Mouse (Mus musculus) spleen, adult 2 months (tissue): ENCODE measurements around the gene Ptchd1. TPM values are rescaled to one million over a fixed set of nuclear protein-coding genes. Genes with fewer than 3 reads are reported as not detected.

Experiments
- DNase-seq, 2 experiments: peaks; one replicate each; pipeline versions ENCODE4 v3.0.0 to v3.0.0-alpha.2; 2012 to 2021; ENCODE audit warnings: low spot score in 2 of 2, low read depth in 1 of 2
- H3K27ac ChIP-seq: fragments of 200-500 bp; 2 replicates; pipeline ENCODE4 v1.5.1; 2012; ENCODE audit warnings: low read length, inconsistent platforms; ENCODE audit not compliant: insufficient read depth
- H3K27me3 ChIP-seq: fragments of 200-500 bp; 2 replicates; pipeline ENCODE4 v1.6.1; 2012; ENCODE audit warnings: mild to moderate bottlenecking, moderate library complexity, low read length, inconsistent platforms; ENCODE audit not compliant: control insufficient read depth, insufficient read depth
- H3K36me3 ChIP-seq: fragments of 200-500 bp; 2 replicates; pipeline ENCODE4 v1.6.1; 2012; ENCODE audit warnings: mild to moderate bottlenecking, low read length, inconsistent platforms; ENCODE audit not compliant: control insufficient read depth, insufficient read depth
- H3K4me1 ChIP-seq: fragments of 200-500 bp; 2 replicates; pipeline ENCODE4 v1.6.1; 2011; ENCODE audit warnings: inconsistent platforms; ENCODE audit not compliant: control insufficient read depth, insufficient read depth, insufficient read length
- H3K4me3 ChIP-seq: fragments of 200-500 bp; 2 replicates; pipeline ENCODE4 v1.5.1; 2011; ENCODE audit warnings: mild to moderate bottlenecking, inconsistent platforms; ENCODE audit not compliant: insufficient read depth, insufficient read length; ENCODE audit errors: extremely low read depth
- CTCF ChIP-seq: fragments of 200-500 bp; IDR thresholded peaks from 2 replicates; pipeline ENCODE4 v1.5.1; 2011; ENCODE audit warnings: mild to moderate bottlenecking, inconsistent platforms; ENCODE audit not compliant: insufficient read depth, insufficient read length, insufficient replicate concordance; ENCODE audit errors: extremely low read depth
- POLR2A ChIP-seq: fragments of 200-500 bp; IDR thresholded peaks from 2 replicates; pipeline ENCODE4 v1.6.1; 2011; ENCODE audit warnings: low read depth, low read length, inconsistent platforms
- WGBS: fragments of 180-500 bp; shearing (Covaris S2); methylation state at CpG from one replicate; pipeline ENCODE4 v1.1.7; 2018; 5-methylcytosine and 5-hydroxymethylcytosine counted together
- polyA plus RNA-seq: library from polyadenylated mRNA; depleted of rRNA; stranded (reverse); fragments of >200 nt; gene quantifications from 2 replicates; pipeline ENCODE4 v1.2.3, GENCODE M21; 2012; rRNA removed

Ptchd1 gene
- polyA plus RNA-seq, 1 experiment, result 0.56 TPM

- H3K36me3 ChIP-seq, result no peaks in the 10 kb centered on the region
- H3K4me3 ChIP-seq, result no peak overlapping the region
- no peaks in the 10 kb centered on the region for H3K27me3 ChIP-seq
- TF ChIP-seq CTCF (no peak), POLR2A (no peak)
- 36% methylated on average over 2 of the region's 2 CpGs for WGBS
- no peak for DNase-seq
- H3K4me1 ChIP-seq, result no peaks in the 10 kb centered on the region
- no peak overlapping the region for H3K27ac ChIP-seq
Measured at GRCm38 (mm10) chrX:155584586-155584985, 39.0 kb downstream of the Ptchd1 start.

- Histone ChIP-seq H3K27ac (no peak overlapping the region), H3K36me3 (no peaks in the 10 kb centered on the region), H3K4me3 (no peak overlapping the region), H3K27me3 (no peaks in the 10 kb centered on the region), H3K4me1 (no peaks in the 10 kb centered on the region)
- DNase-seq, result no peak
- TF ChIP-seq CTCF (no peak), POLR2A (no peak)
Measured at GRCm38 (mm10) chrX:155579791-155580190, 43.8 kb downstream of the Ptchd1 start.

- no peak for DNase-seq
- no peaks in the 10 kb centered on the region for H3K36me3 ChIP-seq
- no peaks in the 10 kb centered on the region for H3K4me1 ChIP-seq
Measured at GRCm38 (mm10) chrX:155572396-155572795, 51.2 kb downstream of the Ptchd1 start.

GRCm38 (mm10) chrX:155543780-155544179, 79.8 kb downstream of the Ptchd1 start:
- Histone ChIP-seq H3K36me3 (no peaks in the 10 kb centered on the region), H3K4me3 (no peak overlapping the region), H3K27ac (no peak overlapping the region), H3K4me1 (no peaks in the 10 kb centered on the region), H3K27me3 (no peaks in the 10 kb centered on the region)
- DNase-seq, result no peak
- TF ChIP-seq POLR2A (no peak), CTCF (no peak)

More at GRCm38 (mm10) chrX:155572396-155572795, 51.2 kb downstream of the Ptchd1 start:
- H3K27me3 ChIP-seq, result no peaks in the 10 kb centered on the region
- no peak for TF ChIP-seq POLR2A
- no peak for TF ChIP-seq CTCF
- no peak overlapping the region for H3K4me3 ChIP-seq
- H3K27ac ChIP-seq, result no peak overlapping the region

Other genes with a start within 250 kb of the Ptchd1 start
- not detected in 2 replicates for gene Gm15155, start 927 bp upstream of the Ptchd1 start, polyA plus RNA-seq